Mouse (Mus musculus): ENCODE results near the gene Tex13a. TPM values are rescaled to one million over a fixed set of nuclear protein-coding genes. Genes with fewer than 3 reads are reported as not detected.

Tex13a gene
- not detected for polyA plus RNA-seq (2015; fragmentation: Illumina TruSeq; extraction: RNeasy Lipid Tissue Mini Kit (QIAGEN cat#74804); ENCODE audit: insufficient read depth, low read depth, low replicate concordance)

GRCm38 (mm10) chrX:138209480-138209879, at the start of gene Tex13a:
Gene Tex13a (minus strand): TSS chrX:138209580.

